Mouse (Mus musculus) ES-Bruce4 (cell line): ENCODE data around the gene Irs3. TPM values are rescaled to one million over a fixed set of nuclear protein-coding genes. Genes with fewer than 3 reads are reported as not detected.

Experiments
- H3K27ac ChIP-seq: 2 replicates; pipeline ENCODE4 v1.5.1; 2012; ENCODE audit warnings: low read length, inconsistent platforms; ENCODE audit not compliant: insufficient read depth
- H3K27me3 ChIP-seq: 2 replicates; pipeline ENCODE4 v1.6.1; 2012; ENCODE audit warnings: mild to moderate bottlenecking, low read length, inconsistent platforms; ENCODE audit not compliant: control insufficient read depth, poor library complexity, insufficient read depth, severe bottlenecking
- H3K36me3 ChIP-seq: 2 replicates; pipeline ENCODE4 v1.6.1; 2012; ENCODE audit warnings: inconsistent platforms, mild to moderate bottlenecking, low read length, moderate library complexity; ENCODE audit not compliant: control insufficient read depth, poor library complexity, insufficient read depth, severe bottlenecking
- H3K4me1 ChIP-seq: one replicate; pipeline ENCODE4 v1.8.1; 2011; ENCODE audit warnings: low read length; ENCODE audit not compliant: control insufficient read depth, insufficient read depth
- H3K4me3 ChIP-seq: 2 replicates; pipeline ENCODE4 v1.5.1; 2011; ENCODE audit warnings: low read depth, mild to moderate bottlenecking, low read length
- H3K9ac ChIP-seq: 2 replicates; pipeline ENCODE4 v1.6.1; 2012; ENCODE audit warnings: low read depth, mild to moderate bottlenecking, inconsistent platforms; ENCODE audit not compliant: poor library complexity, severe bottlenecking
- H3K9me3 ChIP-seq: replicated peaks from 2 replicates; pipeline ENCODE4 v1.6.1; 2012; ENCODE audit warnings: mild to moderate bottlenecking, low read length, inconsistent platforms; ENCODE audit not compliant: control insufficient read depth, poor library complexity, insufficient read depth, severe bottlenecking
- CTCF ChIP-seq: IDR thresholded peaks from one replicate; pipeline ENCODE4 v1.8.1; 2011; ENCODE audit warnings: low read depth, low read length
- EP300 ChIP-seq: IDR thresholded peaks from 2 replicates; pipeline ENCODE4 v1.6.1; 2011; ENCODE audit warnings: low read depth, low read length; ENCODE audit not compliant: insufficient read depth
- POLR2A ChIP-seq: IDR thresholded peaks from one replicate; pipeline ENCODE4 v1.8.1; 2011; ENCODE audit warnings: low read length; ENCODE audit not compliant: insufficient read depth
- polyA plus RNA-seq: library from polyadenylated mRNA; stranded (reverse); fragments of >200 nt; gene quantifications from 2 replicates; pipeline ENCODE4 v1.2.4, GENCODE M21; 2011; ENCODE audit warnings: low read depth; ENCODE audit not compliant: missing spikeins, insufficient read depth, insufficient read length

The Irs3 gene
- polyA plus RNA-seq, 1 experiment = 1.5 TPM

DNA sequence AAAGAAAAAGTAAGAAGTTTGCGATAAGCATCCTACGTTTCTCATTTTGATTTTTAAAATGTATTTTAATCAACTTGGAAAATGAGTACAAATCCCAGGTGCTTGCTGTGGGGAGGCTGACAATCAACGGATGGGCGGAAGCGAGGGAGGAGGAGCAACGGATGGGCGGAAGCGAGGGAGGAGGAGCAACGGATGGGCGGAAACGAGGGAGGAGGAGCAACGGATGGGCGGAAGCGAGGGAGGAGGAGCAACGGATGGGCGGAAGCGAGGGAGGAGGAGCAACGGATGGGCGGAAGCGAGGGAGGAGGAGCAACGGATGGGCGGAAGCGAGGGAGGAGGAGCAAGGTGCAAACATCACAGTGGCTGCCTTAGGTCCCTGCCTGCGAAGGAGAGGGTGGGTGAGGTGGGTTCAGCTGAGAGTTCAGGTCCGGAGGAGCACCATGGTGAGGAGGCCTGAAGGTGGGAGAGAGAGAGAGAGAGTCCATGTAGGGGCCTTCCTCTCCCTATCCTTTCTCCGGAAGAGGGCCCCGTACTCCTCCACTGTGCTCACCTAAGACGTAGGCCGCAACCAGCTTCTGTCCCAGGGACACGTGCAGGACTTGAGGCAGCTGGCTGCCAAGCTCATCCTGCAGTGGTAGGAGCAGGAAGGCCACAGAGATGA lies 48.8 kb downstream of the Irs3 start:
- Histone ChIP-seq H3K27ac (peak overlapping the region; percentile 53), H3K4me3 (peak overlapping the region; percentile 98)

DNA sequence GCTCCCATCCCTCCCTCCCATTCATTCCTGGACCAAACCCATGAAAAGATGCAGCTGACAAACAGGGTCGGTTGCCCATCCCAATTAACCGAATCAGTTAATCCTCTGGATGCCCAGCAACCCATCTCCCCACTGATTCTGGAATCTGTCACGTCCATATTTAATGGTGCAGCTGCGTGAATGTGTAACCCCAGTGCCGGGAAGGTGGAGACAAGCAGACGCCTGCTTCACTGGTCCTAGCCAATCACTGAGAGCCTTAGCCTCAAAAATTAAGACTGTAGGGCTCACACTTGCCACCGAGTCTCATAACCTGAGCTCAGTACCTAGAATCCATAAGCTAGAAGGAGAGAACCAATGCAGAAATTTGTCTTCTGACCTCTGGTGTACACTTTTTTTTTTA lies 49.6 kb downstream of the Irs3 start:
- peak overlapping the region; percentile 36 for H3K4me3 ChIP-seq
- no peak overlapping the region for H3K27ac ChIP-seq
- peaks cover 5% of the 10 kb centered on the region for H3K4me1 ChIP-seq
- peak overlapping the region; percentile 6; the same call in 1 of the 2 replicates for H3K9ac ChIP-seq
- no peaks in the 10 kb centered on the region for H3K36me3 ChIP-seq
- TF ChIP-seq POLR2A (no peak), CTCF (no peak), EP300 (no peak)
- H3K27me3 ChIP-seq = no peaks in the 10 kb centered on the region
- no peaks in the 10 kb centered on the region for H3K9me3 ChIP-seq

More for the DNA sequence above, 48.8 kb downstream of the Irs3 start:
- Histone ChIP-seq H3K9ac (peak overlapping the region; percentile 88), H3K36me3 (no peaks in the 10 kb centered on the region), H3K4me1 (peaks cover 5% of the 10 kb centered on the region), H3K27me3 (no peaks in the 10 kb centered on the region), H3K9me3 (no peaks in the 10 kb centered on the region)
- TF ChIP-seq POLR2A (peak; percentile 90), EP300 (no peak)

Other genes starting within 250 kb of the Irs3 start
- 0.04 TPM in 1 of 2 replicates, not detected in the other for gene Zan, start 168.7 kb downstream of the Irs3 start, polyA plus RNA-seq
- gene Pop7, start 143.2 kb downstream of the Irs3 start, polyA plus RNA-seq = 14.4 and 15.0 TPM in 2 replicates
- gene Gigyf1, start 127.2 kb downstream of the Irs3 start, polyA plus RNA-seq = 33.5 and 37.9 TPM in 2 replicates
- not detected in 2 replicates for gene Epo, start 112.5 kb downstream of the Irs3 start, polyA plus RNA-seq
- 208 and 237 TPM in 2 replicates for gene Gnb2, start 112.2 kb downstream of the Irs3 start, polyA plus RNA-seq
- not detected in 2 replicates for gene Actl6b, start 92.2 kb downstream of the Irs3 start, polyA plus RNA-seq
- gene Tfr2, start 75.9 kb downstream of the Irs3 start, polyA plus RNA-seq = 2.3 and 5.4 TPM in 2 replicates
- gene Mospd3, start 44.7 kb downstream of the Irs3 start, polyA plus RNA-seq = 20.3 and 22.4 TPM in 2 replicates
- gene Pcolce, start 31.9 kb downstream of the Irs3 start, polyA plus RNA-seq = 49.2 and 60.6 TPM in 2 replicates
- gene Fbxo24, start 16.7 kb downstream of the Irs3 start, polyA plus RNA-seq = 0.48 and 0.94 TPM in 2 replicates
- gene Lrch4, start 16.6 kb downstream of the Irs3 start, polyA plus RNA-seq = 25.1 and 28.6 TPM in 2 replicates
- 5.4 and 9.0 TPM in 2 replicates for gene Gm20605, start 16.5 kb downstream of the Irs3 start, polyA plus RNA-seq
- gene Sap25, start 4.4 kb downstream of the Irs3 start, polyA plus RNA-seq = 5.0 and 7.9 TPM in 2 replicates
- gene Agfg2, start 39.0 kb upstream of the Irs3 start, polyA plus RNA-seq = 14.8 and 16.0 TPM in 2 replicates
- gene Nyap1, start 95.9 kb upstream of the Irs3 start, polyA plus RNA-seq = 12.4 and 13.0 TPM in 2 replicates
- 47.7 and 53.3 TPM in 2 replicates for gene Tsc22d4, start 100.0 kb upstream of the Irs3 start, polyA plus RNA-seq
- 30.3 and 35.4 TPM in 2 replicates for gene Ppp1r35, start 133.1 kb upstream of the Irs3 start, polyA plus RNA-seq
- 21.6 and 24.8 TPM in 2 replicates for gene Mepce, start 141.9 kb upstream of the Irs3 start, polyA plus RNA-seq
- 15.0 and 15.5 TPM in 2 replicates for gene Zcwpw1, start 142.1 kb upstream of the Irs3 start, polyA plus RNA-seq
- not detected in 2 replicates for gene Pilra, start 190.6 kb upstream of the Irs3 start, polyA plus RNA-seq
- gene Pilrb1, start 212.4 kb upstream of the Irs3 start, polyA plus RNA-seq = not detected in 2 replicates
- gene Pilrb2, start 226.1 kb upstream of the Irs3 start, polyA plus RNA-seq = not detected in 2 replicates